Mouse (Mus musculus): ENCODE data around the gene Ankrd24. TPM values are rescaled to one million over a fixed set of nuclear protein-coding genes. Genes with fewer than 3 reads are reported as not detected.
"Not testable (repeated sequence)": the region's sequence is repeated elsewhere in the genome, so short reads cannot be mapped to it uniquely, and the experiment has no call there.

The Ankrd24 gene
- total RNA-seq, 2 experiments from 2014 or later = 36.9 to 37.8 TPM

DNA sequence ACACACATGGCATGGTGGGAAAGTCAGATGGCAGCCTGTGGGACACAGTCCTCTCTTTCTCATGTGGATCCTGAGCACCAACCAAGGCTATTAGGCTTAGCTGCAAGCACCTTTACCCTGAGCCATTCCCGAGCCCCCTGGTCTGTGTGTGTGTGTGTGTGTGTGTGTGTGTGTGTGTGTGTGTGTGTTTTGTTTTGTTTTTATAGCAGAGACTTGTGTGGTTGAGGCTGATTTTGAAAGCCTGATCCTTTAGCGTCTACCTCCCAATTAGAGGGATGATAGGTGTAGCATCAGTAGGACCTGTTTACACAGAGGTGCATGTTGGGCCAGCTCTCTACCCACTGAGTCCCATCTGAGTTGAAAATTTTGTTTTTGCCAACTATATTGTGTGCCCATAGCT, 15.8 kb downstream of the Ankrd24 start:
- no peak for DNase-seq (ENCODE audit: low spot score in 2 of 2)

DNA sequence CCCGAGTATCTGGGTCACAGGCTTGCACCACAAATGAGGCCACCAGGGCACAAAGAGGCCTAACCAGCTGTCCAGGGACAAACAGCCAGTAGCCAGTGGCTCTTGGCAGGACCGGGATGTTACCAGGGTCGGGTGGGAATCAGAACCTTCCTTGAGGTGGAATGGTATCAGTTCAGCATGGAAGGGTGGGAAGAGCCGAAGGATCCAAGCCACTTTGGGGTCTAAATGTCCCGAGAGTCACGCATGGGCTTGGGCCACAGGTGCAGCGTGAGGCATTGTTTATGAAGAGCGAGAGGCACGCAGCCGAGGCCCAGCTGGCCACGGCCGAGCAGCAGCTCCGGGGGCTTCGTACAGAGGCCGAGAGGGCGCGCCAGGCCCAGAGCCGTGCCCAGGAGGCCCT, 16.4 kb downstream of the Ankrd24 start:
- no peak for DNase-seq (ENCODE audit: low spot score in 2 of 2)

DNA sequence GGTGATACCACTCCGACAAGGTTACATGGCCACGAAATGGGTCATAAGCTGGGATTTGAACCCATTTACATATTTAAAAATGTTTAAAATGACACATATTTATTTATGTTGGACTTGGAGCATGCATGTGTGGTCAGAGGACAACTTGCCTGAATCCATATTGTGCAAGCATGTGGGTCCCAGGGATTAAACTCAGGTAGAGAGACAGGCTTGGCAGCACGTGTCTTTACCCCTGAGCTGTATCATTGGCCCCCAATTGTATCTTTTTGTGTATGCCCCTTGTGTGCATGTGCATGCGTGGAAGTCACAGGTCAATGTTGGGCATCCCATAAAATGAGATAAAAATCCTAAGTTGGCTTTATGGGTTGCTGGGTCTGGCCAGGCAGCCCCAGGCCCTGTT, 17.1 kb downstream of the Ankrd24 start:
- DNase-seq (ENCODE audit: low spot score in 2 of 2) = no peak

DNA sequence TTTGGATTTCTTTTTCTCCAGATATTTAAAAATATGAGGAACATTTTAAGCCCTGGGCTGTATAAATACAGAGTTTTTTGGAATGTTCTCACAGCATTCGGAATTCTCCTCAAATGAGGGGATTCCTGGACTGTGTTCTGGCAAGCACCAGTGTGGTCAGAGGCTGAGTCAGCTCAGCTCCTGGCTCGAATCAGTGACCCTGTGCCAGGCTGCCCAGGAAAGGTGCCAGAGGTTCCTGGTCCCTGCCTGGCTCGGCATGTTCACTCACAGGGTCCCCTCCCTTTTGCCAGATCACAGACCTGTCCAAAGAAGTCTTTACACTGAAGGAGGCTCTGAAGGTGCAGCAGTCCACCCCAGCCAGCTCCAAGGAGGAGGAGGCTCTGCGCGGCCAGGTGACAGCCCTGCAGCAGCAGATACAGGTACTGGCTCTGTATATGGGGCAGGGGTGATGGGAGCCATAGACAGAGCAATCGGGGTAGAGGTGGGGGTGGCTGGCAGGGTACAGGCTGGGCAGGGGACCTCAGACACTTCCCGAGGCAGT, 17.7 kb downstream of the Ankrd24 start:
- DNase-seq (ENCODE audit: low spot score in 2 of 2) = no peak

DNA sequence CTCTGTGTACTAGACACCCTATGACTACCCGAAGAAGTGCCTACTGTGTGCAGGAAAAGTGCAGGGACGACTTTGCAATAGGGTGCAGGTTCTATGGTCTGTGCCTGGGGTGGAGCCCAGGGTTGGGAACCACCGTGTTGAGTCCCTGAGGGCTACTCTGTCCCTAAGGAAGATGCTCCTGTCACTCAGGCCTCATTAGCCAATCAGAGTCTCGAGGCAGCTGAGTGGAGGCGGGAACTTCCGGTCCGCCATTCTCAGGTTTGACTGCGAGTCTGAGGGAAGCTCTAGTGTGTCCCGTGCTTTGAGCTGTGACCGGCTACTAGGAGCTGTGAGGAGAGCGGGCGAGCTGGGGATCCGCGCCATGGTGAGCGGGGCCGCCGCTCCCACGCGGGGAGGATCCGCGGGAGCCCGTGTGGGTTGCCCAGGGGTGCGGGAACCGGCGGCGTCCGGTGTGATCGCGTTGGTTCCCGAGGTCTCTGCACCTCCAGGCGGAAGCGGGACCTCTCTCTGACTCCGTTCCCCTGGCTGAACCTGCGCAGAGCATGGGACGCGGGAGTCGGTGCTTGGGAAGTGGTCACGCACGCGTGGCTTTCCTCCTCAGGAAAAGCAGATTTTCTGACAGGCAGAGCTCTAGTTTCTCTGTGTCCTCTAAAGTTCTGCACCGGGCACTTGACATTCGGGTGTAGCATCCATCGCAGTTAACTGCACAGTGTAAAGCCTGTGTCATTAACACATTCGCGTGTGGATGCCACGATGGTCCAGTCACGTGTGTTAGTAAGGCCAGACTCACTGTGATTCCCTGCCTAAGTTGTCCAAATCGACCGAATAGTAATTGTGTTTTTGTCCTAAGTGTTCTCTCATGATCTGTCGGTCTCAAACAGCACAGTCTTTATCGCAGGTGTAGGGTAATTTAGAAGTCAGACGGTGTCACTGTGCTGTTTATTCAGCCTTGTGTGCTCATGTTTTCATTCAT, 20.7 kb downstream of the Ankrd24 start, which contains the start of gene Gm10778:
Gm10778 (plus strand) TSS at position 257 of the 973 bp plus-strand sequence.
- DNase-seq (ENCODE audit: low spot score in 2 of 2) = peak; percentile 82 to 94

DNA sequence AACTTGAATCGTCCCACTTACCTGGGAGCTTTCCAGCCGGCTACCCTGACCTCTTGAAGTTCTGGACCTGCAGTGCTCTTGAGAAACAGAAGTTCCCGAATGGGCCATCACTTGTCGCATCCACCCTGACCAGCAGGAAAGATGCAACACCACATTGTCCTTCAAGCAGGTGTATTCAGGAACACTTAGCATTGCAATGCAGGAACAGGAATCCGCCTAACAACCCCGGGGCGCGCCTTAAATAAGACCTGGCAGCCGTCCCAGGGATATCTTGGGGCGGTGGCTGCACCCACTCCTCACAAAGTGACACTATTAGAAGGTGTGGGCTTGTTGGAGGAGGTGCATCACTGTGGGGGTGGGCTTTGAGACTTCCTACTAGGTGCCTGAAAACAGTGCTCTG, 26.8 kb downstream of the Ankrd24 start:
- peak in 1 of 2 experiments; percentile 0 for DNase-seq (ENCODE audit: low spot score in 2 of 2)

DNA sequence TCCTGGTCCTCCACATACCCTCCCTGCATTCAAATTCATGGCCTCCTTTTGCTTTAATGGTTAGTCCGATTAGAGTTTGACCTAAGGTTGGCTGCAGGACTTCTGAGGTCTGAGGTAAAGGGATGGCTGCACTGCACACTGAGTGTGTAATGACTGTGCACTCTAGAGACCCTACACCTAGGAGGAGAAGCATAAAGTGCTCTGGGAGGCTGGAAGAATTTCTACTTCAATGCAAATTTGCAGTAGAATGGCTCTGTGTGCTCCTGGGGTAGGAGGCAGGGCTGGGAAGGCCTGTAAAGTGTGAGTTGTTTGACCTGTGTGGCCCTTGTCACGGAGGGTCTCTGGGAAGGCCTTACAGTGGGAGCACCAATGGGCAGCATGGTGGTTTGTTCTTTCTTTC, 27.8 kb downstream of the Ankrd24 start:
- DNase-seq (ENCODE audit: low spot score in 2 of 2) = no peak

DNA sequence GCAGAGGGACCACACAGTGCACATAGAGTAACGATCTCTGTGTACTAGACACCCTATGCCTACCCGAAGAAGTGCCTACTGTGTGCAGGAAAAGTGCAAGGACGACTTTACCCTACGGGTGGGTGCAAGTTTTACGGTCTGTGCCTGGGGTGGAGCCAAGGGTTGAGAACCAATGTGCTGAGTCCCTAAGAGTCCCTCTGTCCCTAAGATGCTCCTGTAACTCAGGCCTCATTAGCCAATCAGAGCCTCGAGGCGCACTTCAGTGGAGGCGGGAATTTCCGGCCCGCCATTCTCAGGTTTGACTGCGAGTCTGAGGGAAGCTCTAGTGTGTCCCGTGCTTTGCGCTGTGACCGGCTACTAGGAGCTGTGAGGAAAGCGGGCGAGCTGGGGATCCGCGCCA, 58.8 kb downstream of the Ankrd24 start:
- DNase-seq (ENCODE audit: low spot score in 2 of 2) = not testable (repeated sequence)

Other genes starting within 250 kb of the Ankrd24 start
- gene Dohh, start 244.1 kb upstream of the Ankrd24 start, total RNA-seq (2021) = 10 to 100 TPM; 82.0 to 82.9 TPM
- 1 to 10 TPM; 4.1 to 4.8 TPM for gene Gm48551, start 244.1 kb upstream of the Ankrd24 start, total RNA-seq (2021)
- 1 to 10 TPM; 4.2 to 6.9 TPM for gene Gm48552, start 239.5 kb upstream of the Ankrd24 start, total RNA-seq (2021)
- gene Smim24, start 235.5 kb upstream of the Ankrd24 start, total RNA-seq (2021) = 1 to 10 TPM; 1.8 to 2.4 TPM
- 10 to 100 TPM; 54.2 to 54.7 TPM for gene Nfic, start 172.9 kb upstream of the Ankrd24 start, total RNA-seq (2021)
- 100 to 1,000 TPM; 268 TPM for gene Celf5, start 145.8 kb upstream of the Ankrd24 start, total RNA-seq (2021)
- gene Ncln, start 132.1 kb upstream of the Ankrd24 start, total RNA-seq (2021) = 10 to 100 TPM; 77.5 to 87.4 TPM
- under 1 TPM; 0.53 to 0.94 TPM for gene S1pr4, start 128.4 kb upstream of the Ankrd24 start, total RNA-seq (2021)
- gene Gna15, start 104.3 kb upstream of the Ankrd24 start, total RNA-seq (2021) = 1 to 10 TPM; 3.9 to 4.4 TPM
- 100 to 1,000 TPM; 124 to 126 TPM for gene Gna11, start 83.3 kb upstream of the Ankrd24 start, total RNA-seq (2021)
- 100 to 1,000 TPM; 765 to 778 TPM for gene Aes, start 69.1 kb upstream of the Ankrd24 start, total RNA-seq (2021)
- gene Tle2, start 54.0 kb upstream of the Ankrd24 start, total RNA-seq (2021) = 10 to 100 TPM; 31.6 to 31.8 TPM
- 1 to 10 TPM; 2.6 to 4.1 TPM for gene Tle6, start 27.5 kb upstream of the Ankrd24 start, total RNA-seq (2021)
- 1 to 10 TPM; 3.6 to 3.8 TPM for gene BC025920, start 22.3 kb upstream of the Ankrd24 start, total RNA-seq (2021)
- gene Sirt6, start 743 bp upstream of the Ankrd24 start, total RNA-seq (2021) = 10 to 100 TPM; 24.8 to 26.7 TPM
- gene Gm10778, start 20.5 kb downstream of the Ankrd24 start, total RNA-seq (2021) = 1 to 10 TPM; 3.5 to 3.8 TPM
- gene Zfp433, start 76.3 kb downstream of the Ankrd24 start, total RNA-seq (2021) = 10 to 100 TPM in 1 of 2 experiments, 1 to 10 TPM in 1; 8.9 to 10.9 TPM
- 10 to 100 TPM in 1 of 2 experiments, 1 to 10 TPM in 1; 9.2 to 10.1 TPM for gene Gm3055, start 142.6 kb downstream of the Ankrd24 start, total RNA-seq (2021)
- 1 to 10 TPM; 3.0 to 3.5 TPM for gene Gm4767, start 183.6 kb downstream of the Ankrd24 start, total RNA-seq (2021)
- 1 to 10 TPM; 1.7 to 3.5 TPM for gene Gm32687, start 235.4 kb downstream of the Ankrd24 start, total RNA-seq (2021)

Measured in layer of hippocampus, adult 18-20 months (tissue).